Mouse (Mus musculus) lung, adult 10 weeks (tissue): ENCODE results near the gene Efl1. TPM values are rescaled to one million over a fixed set of nuclear protein-coding genes. Genes with fewer than 3 reads are reported as not detected.

Experiments
- polyA plus RNA-seq: library from polyadenylated mRNA; stranded (reverse); fragments of 350-450 nt; fragmentation: Illumina TruSeq; extraction: RNeasy Lipid Tissue Mini Kit (QIAGEN cat#74804); gene quantifications from one replicate; pipeline ENCODE4 v1.2.3, GENCODE M21; 2014; ENCODE audit warnings: low read depth, low replicate concordance; ENCODE audit not compliant: insufficient read depth

Gene Efl1
- 6.0 TPM for polyA plus RNA-seq

DNA sequence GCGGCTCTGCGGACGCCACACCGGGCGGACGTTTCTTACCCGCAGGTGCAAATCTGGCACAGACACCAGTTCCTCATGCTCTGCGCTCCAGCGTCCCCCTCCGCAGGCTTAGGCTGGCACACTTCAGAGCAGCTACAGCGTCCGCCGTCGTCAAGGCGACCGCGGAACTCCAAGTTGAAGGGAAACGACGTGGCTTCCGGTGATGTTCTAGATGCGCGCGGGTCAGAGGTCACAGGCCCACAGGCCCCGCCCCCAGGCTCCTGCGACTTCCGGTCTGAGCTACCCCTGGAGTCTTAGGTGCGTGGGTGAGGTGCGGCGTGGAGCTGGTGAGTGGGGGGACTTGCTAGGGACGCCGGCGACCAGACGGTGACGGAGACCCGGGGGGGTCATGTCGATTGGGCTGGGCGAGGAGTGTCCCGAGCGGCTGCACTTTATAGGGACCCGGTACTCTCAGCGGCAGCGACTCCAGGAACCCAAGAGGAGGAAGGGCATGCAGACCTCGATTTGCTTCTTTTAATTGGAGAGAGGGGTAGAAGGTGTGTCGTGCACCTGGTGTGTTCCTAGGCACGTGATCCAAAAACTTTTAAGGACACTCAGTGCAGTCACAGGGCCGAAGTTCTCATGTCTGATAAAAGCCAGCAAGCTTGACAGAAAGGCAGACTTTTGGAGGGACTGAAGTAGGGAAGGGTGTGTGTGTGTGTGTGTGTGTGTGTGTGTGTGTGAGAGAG is at the start of gene Efl1, which contains the start of gene Saxo2:
Efl1 (plus strand) TSS at position 262 of the 728 bp plus-strand sequence.
Saxo2 (minus strand) TSS at position 176 of the 728 bp plus-strand sequence.

Other genes with a start within 250 kb of the Efl1 start
- gene Saxo2, start 86 bp upstream of the Efl1 start, polyA plus RNA-seq = 6.8 TPM
- gene Mex3b, start 218.7 kb downstream of the Efl1 start, polyA plus RNA-seq = 1.8 TPM